Mouse (Mus musculus): ENCODE measurements around the gene Olfr1419. TPM values are rescaled to one million over a fixed set of nuclear protein-coding genes. Genes with fewer than 3 reads are reported as not detected.

Gene Olfr1419
- total RNA-seq, 2 experiments from 2014 or later: not detected

Small RNA genes lying within 50 kb of the gene (microRNA-seq; reads per million reads assigned to microRNA genes)
- 4.6 to 5.2 reads per million in 2 experiments for gene Mir6994

Other genes starting within 250 kb of the Olfr1419 start
- gene Ms4a3, start 234.3 kb downstream of the Olfr1419 start, total RNA-seq (2021): not detected
- gene Oosp2, start 214.5 kb downstream of the Olfr1419 start, total RNA-seq (2021): not detected
- not detected for gene Oosp1, start 184.0 kb downstream of the Olfr1419 start, total RNA-seq (2021)
- gene Oosp3, start 178.1 kb downstream of the Olfr1419 start, total RNA-seq (2021): not detected
- gene Gif, start 127.6 kb downstream of the Olfr1419 start, total RNA-seq (2021): not detected
- 10 to 100 TPM; 34.2 to 37.6 TPM for gene Mrpl16, start 104.7 kb downstream of the Olfr1419 start, total RNA-seq (2021)
- 10 to 100 TPM; 24.2 to 32.3 TPM for gene Stx3, start 55.7 kb downstream of the Olfr1419 start, total RNA-seq (2021)
- gene Olfr1417, start 35.9 kb downstream of the Olfr1419 start, total RNA-seq (2021): not detected
- gene Olfr1418, start 14.0 kb downstream of the Olfr1419 start, total RNA-seq (2021): not detected
- gene Olfr1420, start 11.5 kb upstream of the Olfr1419 start, total RNA-seq (2021): not detected
- gene Patl1, start 37.3 kb upstream of the Olfr1419 start, total RNA-seq (2021): 10 to 100 TPM; 19.3 TPM
- gene Osbp, start 90.8 kb upstream of the Olfr1419 start, total RNA-seq (2021): 10 to 100 TPM; 52.9 to 54.8 TPM
- not detected for gene Olfr1423, start 166.2 kb upstream of the Olfr1419 start, total RNA-seq (2021)
- gene Olfr1424, start 187.6 kb upstream of the Olfr1419 start, total RNA-seq (2021): not detected
- gene Olfr1425, start 202.6 kb upstream of the Olfr1419 start, total RNA-seq (2021): not detected
- gene Olfr1426, start 216.9 kb upstream of the Olfr1419 start, total RNA-seq (2021): not detected
- not detected for gene Olfr1427, start 228.2 kb upstream of the Olfr1419 start, total RNA-seq (2021)
- not detected for gene Olfr1428, start 240.8 kb upstream of the Olfr1419 start, total RNA-seq (2021)
- not detected for gene Olfr76, start 248.1 kb upstream of the Olfr1419 start, total RNA-seq (2021)